Mouse (Mus musculus) midbrain, embryonic 14.5 days (tissue): ENCODE measurements around the gene Crot. TPM values are rescaled to one million over a fixed set of nuclear protein-coding genes. Genes with fewer than 3 reads are reported as not detected.
"Not testable (repeated sequence)": the region's sequence is repeated elsewhere in the genome, so short reads cannot be mapped to it uniquely, and the experiment has no call there.

Experiments
- ATAC-seq: fragments of 200-750 bp; cut with Nextera tagmentation; 2 replicates; pipeline ENCODE4 v1.8.0; 2017; ENCODE audit warnings: moderate number of reproducible peaks, moderate library complexity; ENCODE audit not compliant: low FRiP score, low TSS enrichment
- DNase-seq: peaks from one replicate; pipeline ENCODE4 v3.0.0-alpha.2; 2015
- H3K27ac ChIP-seq: fragments of 300-500 bp; sonication (generic); replicated peaks from 2 replicates; pipeline ENCODE4 v1.5.1; 2014; ENCODE audit warnings: mild to moderate bottlenecking, low read depth, low read length, moderate library complexity
- H3K27me3 ChIP-seq: fragments of 300-500 bp; sonication (generic); 2 replicates; pipeline ENCODE4 v1.6.1; 2014; ENCODE audit warnings: low read length, control low read depth, mixed read lengths; ENCODE audit not compliant: control insufficient read depth, insufficient read depth
- H3K36me3 ChIP-seq: fragments of 300-500 bp; sonication (generic); 2 replicates; pipeline ENCODE4 v1.6.1; 2014; ENCODE audit warnings: low read length, control low read depth; ENCODE audit not compliant: control insufficient read depth, insufficient read depth
- H3K4me1 ChIP-seq: fragments of 300-500 bp; sonication (generic); 2 replicates; pipeline ENCODE4 v1.6.1; 2014; ENCODE audit warnings: mild to moderate bottlenecking, antibody characterized with exemption, low read length, control low read depth; ENCODE audit not compliant: control insufficient read depth, insufficient read depth
- H3K4me2 ChIP-seq: fragments of 300-500 bp; sonication (generic); 2 replicates; pipeline ENCODE4 v1.6.1; 2014; ENCODE audit warnings: mild to moderate bottlenecking, low read length, moderate library complexity
- H3K4me3 ChIP-seq: fragments of 300-500 bp; sonication (generic); replicated peaks from 2 replicates; pipeline ENCODE4 v1.5.1; 2014; ENCODE audit warnings: low read depth, low read length
- H3K9ac ChIP-seq: fragments of 300-500 bp; sonication (generic); replicated peaks from 2 replicates; pipeline ENCODE4 v1.6.1; 2014; ENCODE audit warnings: mild to moderate bottlenecking, low read length, moderate library complexity
- H3K9me3 ChIP-seq: fragments of 300-500 bp; sonication (generic); 2 replicates; pipeline ENCODE4 v1.6.1; 2016; ENCODE audit warnings: low read length, control low read depth, mixed read lengths; ENCODE audit not compliant: control insufficient read depth
- WGBS: fragments of 180-500 bp; shearing (Covaris S2); extraction: QIAGEN DNeasy Blood & Tissue Kit; methylation state at CpG from one replicate; pipeline ENCODE4 v1.1.7; 2014; 5-methylcytosine and 5-hydroxymethylcytosine counted together
- polyA plus RNA-seq: library from polyadenylated mRNA; unstranded; fragments of >200 nt; fragmentation: Nextera tagmentation; extraction: Ambion mirVana; gene quantifications from 2 replicates; pipeline ENCODE4 v1.2.1, GENCODE M21; 2014

Crot gene
- polyA plus RNA-seq, 1 experiment from 2014 or later, result 21.1 TPM

DNA sequence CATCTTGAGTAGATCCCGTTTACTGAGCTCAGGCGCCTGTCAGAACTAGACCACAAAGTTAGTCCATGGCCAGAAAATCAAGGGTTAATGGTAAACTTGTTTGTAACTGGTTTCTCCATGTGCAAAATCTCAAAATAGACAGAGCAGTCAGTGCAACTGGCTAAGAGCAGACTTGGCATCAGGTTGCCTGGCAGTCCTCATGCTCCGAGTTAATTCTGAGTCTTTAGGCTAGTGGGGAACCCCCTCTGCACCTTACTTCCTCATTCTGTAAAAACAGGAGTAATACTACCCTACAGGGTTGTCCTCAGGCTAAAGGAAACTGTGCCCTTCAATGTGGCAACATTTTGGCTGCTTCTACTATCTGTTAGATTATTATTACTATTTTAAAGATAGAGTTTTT, 53.3 kb downstream of the Crot start:
- no peaks in the 10 kb centered on the region for H3K36me3 ChIP-seq
- WGBS, result 90% methylated on average over 3 of the region's 3 CpGs
- ATAC-seq (no peak), DNase-seq (no peak)
- H3K9ac ChIP-seq, result no peak overlapping the region
- H3K27ac ChIP-seq, result no peak overlapping the region
- H3K9me3 ChIP-seq, result no peaks in the 10 kb centered on the region
- no peaks in the 10 kb centered on the region for H3K27me3 ChIP-seq
- H3K4me2 ChIP-seq, result no peak overlapping the region
- H3K4me1 ChIP-seq, result no peaks in the 10 kb centered on the region
- H3K4me3 ChIP-seq, result no peak overlapping the region

DNA sequence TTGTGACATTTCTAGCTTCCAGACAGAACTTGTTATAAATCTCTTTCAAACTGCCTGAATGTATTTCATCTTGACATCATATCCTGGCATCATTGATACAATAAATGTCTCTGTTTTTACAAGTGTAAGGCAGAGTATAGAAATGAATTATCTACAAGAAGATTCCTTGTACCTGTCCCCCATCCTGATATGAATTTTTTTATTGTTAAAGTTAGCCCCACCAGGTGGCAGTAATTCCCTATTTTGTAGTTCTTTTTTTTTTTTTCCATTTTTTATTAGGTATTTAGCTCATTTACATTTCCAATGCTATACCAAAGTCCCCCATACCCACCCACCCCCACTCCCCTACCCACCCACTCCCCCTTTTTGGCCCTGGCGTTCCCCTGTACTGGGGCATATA, 55.9 kb downstream of the Crot start:
- H3K4me2 ChIP-seq, H3K9ac ChIP-seq, H3K9me3 ChIP-seq, H3K27me3 ChIP-seq, H3K36me3 ChIP-seq, H3K4me3 ChIP-seq, H3K4me1 ChIP-seq, H3K27ac ChIP-seq, ATAC-seq: not testable (repeated sequence)
- no CpG with 5 or more reads among the region's 1 CpGs for WGBS
- peak; percentile 56 for DNase-seq

DNA sequence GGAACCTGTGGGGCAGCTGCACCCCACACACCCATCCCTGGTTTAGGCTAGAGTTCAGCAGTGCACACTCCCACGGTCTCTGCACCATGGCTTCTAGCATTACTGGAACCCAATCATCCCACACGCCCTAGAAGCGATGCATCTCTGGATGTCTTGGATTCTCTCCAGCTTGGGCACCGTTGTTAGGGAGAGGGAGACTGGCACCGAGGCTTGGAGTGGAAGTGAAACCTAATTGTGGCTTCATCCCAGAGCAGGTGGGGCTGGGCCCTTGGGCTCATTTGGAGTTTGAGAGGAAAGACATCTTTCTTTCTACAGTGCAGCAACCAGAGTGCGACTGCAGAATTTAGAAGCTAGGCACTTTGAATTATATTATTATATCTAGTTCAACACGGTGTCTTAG, 59.2 kb downstream of the Crot start:
- ATAC-seq, result no peak
- no peaks in the 10 kb centered on the region for H3K27me3 ChIP-seq
- H3K4me3 ChIP-seq, result no peak overlapping the region
- no peak overlapping the region for H3K4me2 ChIP-seq
- WGBS, result 93% methylated on average over 7 of the region's 7 CpGs
- H3K4me1 ChIP-seq, result no peaks in the 10 kb centered on the region
- H3K9me3 ChIP-seq, result no peaks in the 10 kb centered on the region
- H3K36me3 ChIP-seq, result no peaks in the 10 kb centered on the region
- no peak for DNase-seq
- H3K27ac ChIP-seq, result no peak overlapping the region
- H3K9ac ChIP-seq, result no peak overlapping the region

DNA sequence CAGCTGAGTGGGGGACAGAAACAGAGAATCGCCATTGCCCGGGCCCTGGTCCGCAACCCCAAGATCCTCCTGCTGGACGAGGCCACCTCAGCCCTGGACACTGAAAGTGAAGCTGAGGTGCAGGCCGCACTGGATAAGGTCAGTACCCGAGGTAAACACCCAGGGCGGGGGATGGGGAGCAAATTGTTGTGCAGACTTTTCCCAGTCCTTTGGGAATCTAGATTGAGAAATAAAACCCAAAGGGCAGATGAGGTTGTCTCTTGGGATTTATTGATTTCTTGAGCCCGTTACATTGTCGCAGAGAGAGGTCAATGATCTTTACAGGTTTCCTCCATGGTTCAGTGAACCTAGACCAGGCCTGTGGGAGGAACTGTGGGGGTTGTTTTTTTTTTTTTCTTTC, 68.7 kb downstream of the Crot start:
- no peaks in the 10 kb centered on the region for H3K36me3 ChIP-seq
- no peaks in the 10 kb centered on the region for H3K4me1 ChIP-seq
- no peak overlapping the region for H3K4me3 ChIP-seq
- H3K9ac ChIP-seq, result no peak overlapping the region
- peaks cover 7% of the 10 kb centered on the region; the same call in 1 of the 2 replicates for H3K9me3 ChIP-seq
- no peak for DNase-seq
- no peak for ATAC-seq
- WGBS, result 86% methylated on average over 9 of the region's 9 CpGs
- H3K27ac ChIP-seq, result no peak overlapping the region
- H3K4me2 ChIP-seq, result no peak overlapping the region
- no peaks in the 10 kb centered on the region for H3K27me3 ChIP-seq

DNA sequence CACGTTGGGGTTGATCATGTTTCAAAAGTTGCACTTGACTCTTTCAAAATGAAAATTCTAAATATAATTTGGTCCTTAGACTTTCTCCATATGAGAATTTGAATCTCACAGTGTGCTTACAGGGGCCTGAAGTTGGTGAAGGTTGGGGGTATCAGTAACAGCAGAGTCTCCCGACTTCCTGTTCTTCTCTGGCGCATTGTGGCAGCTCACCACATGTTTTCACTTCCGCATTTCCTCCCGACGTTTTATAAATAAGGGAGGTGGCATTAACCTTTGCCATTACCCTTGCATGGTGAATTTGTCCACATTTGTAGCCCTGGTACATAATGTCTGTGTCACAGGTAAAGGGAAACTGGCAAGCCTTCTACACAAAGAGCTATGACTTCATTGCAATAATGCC, 80.1 kb downstream of the Crot start:
- Histone ChIP-seq H3K9me3 (no peaks in the 10 kb centered on the region), H3K27me3 (no peaks in the 10 kb centered on the region), H3K27ac (no peak overlapping the region), H3K9ac (no peak overlapping the region), H3K4me3 (no peak overlapping the region), H3K4me1 (no peaks in the 10 kb centered on the region), H3K36me3 (no peaks in the 10 kb centered on the region), H3K4me2 (no peak overlapping the region)
- DNase-seq (no peak), ATAC-seq (no peak)
- 84% methylated on average over 6 of the region's 6 CpGs for WGBS

DNA sequence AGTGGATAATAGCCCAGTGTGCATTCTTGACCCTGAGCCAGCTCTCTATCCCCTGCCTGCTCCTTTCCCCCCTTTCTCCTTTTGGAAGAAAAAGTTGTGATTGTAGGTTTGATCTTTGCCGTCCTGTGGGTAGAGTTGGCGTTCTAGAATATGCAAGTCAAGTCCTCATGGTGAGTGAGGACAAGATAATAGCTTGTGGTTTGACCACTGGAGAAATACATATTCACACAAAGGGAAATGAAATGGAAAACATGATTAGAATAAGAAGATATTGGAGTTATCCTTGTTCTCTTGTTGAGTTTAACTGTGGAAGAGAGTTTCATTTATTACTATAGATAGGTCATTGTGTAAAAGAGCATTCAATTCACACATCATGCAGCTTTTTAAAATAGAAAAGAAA, 80.7 kb downstream of the Crot start:
- Histone ChIP-seq H3K9me3 (no peaks in the 10 kb centered on the region), H3K36me3 (no peaks in the 10 kb centered on the region), H3K9ac (no peak overlapping the region), H3K4me2 (no peak overlapping the region), H3K4me3 (no peak overlapping the region), H3K27me3 (no peaks in the 10 kb centered on the region), H3K27ac (no peak overlapping the region), H3K4me1 (no peaks in the 10 kb centered on the region)
- no peak for ATAC-seq
- no peak for DNase-seq
- WGBS, result 90% methylated on average over 2 of the region's 2 CpGs

Other genes starting within 250 kb of the Crot start
- 0.55 and 0.87 TPM in 2 replicates for gene Abcb1b, start 199.2 kb downstream of the Crot start, polyA plus RNA-seq
- gene Abcb4, start 103.6 kb downstream of the Crot start, polyA plus RNA-seq, result 0.65 and 1.1 TPM in 2 replicates
- 11.9 and 14.9 TPM in 2 replicates for gene Tmem243, start 103.3 kb upstream of the Crot start, polyA plus RNA-seq
- gene Dmtf1, start 164.5 kb upstream of the Crot start, polyA plus RNA-seq, result 48.8 and 72.8 TPM in 2 replicates